Comparison of ENCODE assay signal across 7 mouse cellular contexts in genomic region chr5:137628498-137629305, GRCm38 (mm10). TPM values are rescaled to one million over a fixed set of nuclear protein-coding genes. Genes with fewer than 3 reads are reported as not detected.
A peak's percentile ranks its signal among the peaks of the same experiment; 100 is the strongest.
DNase-seq lines count a peak whose midpoint lies in the region; ATAC-seq and TF ChIP-seq lines count a peak whose summit lies in the region.

Fbxo24 (minus strand) TSS chr5:137629002.
Lrch4 (plus strand) TSS chr5:137629121.
Gm20605 (plus strand) TSS chr5:137629175.

- TF ChIP-seq POLR2A in small intestine, adult 2 months (IDR thresholded peaks at IDR 0.05; ENCODE audit: low read depth, low read length): peak; percentile 88

- no peaks in the 10 kb centered on the region for H3K27me3 ChIP-seq in embryonic facial prominence, embryonic 10.5 days (replicated peaks; ENCODE audit: low read depth, poor library complexity, severe bottlenecking)
- no peaks in the 10 kb centered on the region for H3K27me3 ChIP-seq in intestine, postnatal 0 days (replicated peaks; ENCODE audit: control insufficient read depth, insufficient read depth, low read length)
- no peaks in the 10 kb centered on the region for H3K27me3 ChIP-seq in midbrain, embryonic 12.5 days
- no peaks in the 10 kb centered on the region for H3K27me3 ChIP-seq in small intestine, adult 2 months (ENCODE audit: control insufficient read depth, insufficient read depth, low read length)

- intact Hi-C loops in left cerebral cortex, postnatal 4 days (cut with DNase I): no loop called here

- no peaks in the 10 kb centered on the region for H3K9me3 ChIP-seq in embryonic facial prominence, embryonic 10.5 days
- no peaks in the 10 kb centered on the region for H3K9me3 ChIP-seq in intestine, postnatal 0 days (ENCODE audit: control insufficient read depth)
- H3K9me3 ChIP-seq in midbrain, embryonic 12.5 days: no peaks in the 10 kb centered on the region

- peak; percentile 98 for DNase-seq in adrenal gland, postnatal 10 days
- DNase-seq in embryonic facial prominence, embryonic 10.5 days (ENCODE audit: low spot score): peak; percentile 99
- peak; percentile 100 for DNase-seq in gonadal fat pad, adult 2 months (ENCODE audit: low read depth)
- peak; percentile 100 for DNase-seq in left cerebral cortex, postnatal 4 days

- peak within 1 kb of the TSS; percentile 71 for H3K4me3 ChIP-seq in embryonic facial prominence, embryonic 10.5 days
- peak within 1 kb of the TSS; percentile 73 for H3K4me3 ChIP-seq in intestine, postnatal 0 days (ENCODE audit: low read depth, low read length)
- peak within 1 kb of the TSS; percentile 71 for H3K4me3 ChIP-seq in midbrain, embryonic 12.5 days
- H3K4me3 ChIP-seq in small intestine, adult 2 months (ENCODE audit: low read depth, low read length): peak within 1 kb of the TSS; percentile 73

- H3K4me1 ChIP-seq in embryonic facial prominence, embryonic 10.5 days: peaks cover 60% of the 10 kb centered on the region
- peaks cover 15% of the 10 kb centered on the region for H3K4me1 ChIP-seq in intestine, postnatal 0 days (replicated peaks; ENCODE audit: control insufficient read depth, insufficient read depth, low read length)
- peaks cover 46% of the 10 kb centered on the region for H3K4me1 ChIP-seq in midbrain, embryonic 12.5 days
- H3K4me1 ChIP-seq in small intestine, adult 2 months (ENCODE audit: control insufficient read depth, insufficient read depth, insufficient read length, low read length): peaks cover 12% of the 10 kb centered on the region

- peak within 1 kb of the TSS; percentile 93 for H3K27ac ChIP-seq in embryonic facial prominence, embryonic 10.5 days (replicated peaks)
- peak within 1 kb of the TSS; percentile 93 for H3K27ac ChIP-seq in intestine, postnatal 0 days (ENCODE audit: low read depth, low read length)
- H3K27ac ChIP-seq in midbrain, embryonic 12.5 days (replicated peaks): peak within 1 kb of the TSS; percentile 91
- H3K27ac ChIP-seq in small intestine, adult 2 months (ENCODE audit: insufficient read depth, low read depth, low read length): peak within 1 kb of the TSS; percentile 92

- under 1% methylated on average over 46 of the region's 46 CpGs for WGBS in embryonic facial prominence, embryonic 10.5 days
- WGBS in intestine, postnatal 0 days: under 1% methylated on average over 45 of the region's 46 CpGs
- WGBS in midbrain, embryonic 12.5 days: under 1% methylated on average over 45 of the region's 46 CpGs
- under 1% methylated on average over 46 of the region's 46 CpGs for WGBS in small intestine, adult 2 months

- H3K9ac ChIP-seq in intestine, postnatal 0 days (ENCODE audit: low read depth, low read length): peak within 1 kb of the TSS; percentile 65
- peak within 1 kb of the TSS; percentile 77 for H3K9ac ChIP-seq in midbrain, embryonic 12.5 days (replicated peaks)

- peak within 1 kb of the TSS; percentile 74 for H3K4me2 ChIP-seq in intestine, postnatal 0 days (replicated peaks; ENCODE audit: low read depth)
- H3K4me2 ChIP-seq in midbrain, embryonic 12.5 days (replicated peaks): peak within 1 kb of the TSS; percentile 90

- peaks cover 28% of the 10 kb centered on the region for H3K36me3 ChIP-seq in embryonic facial prominence, embryonic 10.5 days (replicated peaks)
- peaks cover 3% of the 10 kb centered on the region for H3K36me3 ChIP-seq in intestine, postnatal 0 days (ENCODE audit: control insufficient read depth, insufficient read depth)
- H3K36me3 ChIP-seq in midbrain, embryonic 12.5 days: peaks cover 11% of the 10 kb centered on the region
- H3K36me3 ChIP-seq in small intestine, adult 2 months (ENCODE audit: control insufficient read depth, insufficient read depth, low read length): peaks cover 2% of the 10 kb centered on the region

- peak; percentile 92 for ATAC-seq in intestine, postnatal 0 days
- peak; percentile 99 for ATAC-seq in midbrain, embryonic 12.5 days (ENCODE audit: low FRiP score, low read depth)

- peak; percentile 49 for TF ChIP-seq CTCF in intestine, postnatal 0 days (IDR thresholded peaks at IDR 0.05; ENCODE audit: low read depth)
- TF ChIP-seq CTCF in small intestine, adult 2 months (IDR thresholded peaks at IDR 0.05; ENCODE audit: extremely low read depth, insufficient read length, insufficient replicate concordance, low read depth, low read length): no peak

RNA-seq across cellular contexts. Expression of gene Fbxo24, which starts in this region (rescaled TPM):
- 1 to 10 TPM in 1 of 2 experiments, under 1 TPM in 1; 0.51 to 1.2 TPM for total RNA-seq in adrenal gland, postnatal 10 days (2021)
- 0.17 and 0.36 TPM in 2 replicates for polyA plus RNA-seq in embryonic facial prominence, embryonic 10.5 days (2016; fragmentation: Nextera tagmentation; extraction: Ambion mirVana)
- polyA plus RNA-seq in gonadal fat pad, adult 2 months (2012; rRNA removed): 0.63 and 1.1 TPM in 2 replicates
- polyA plus RNA-seq in intestine, postnatal 0 days (2015; fragmentation: Nextera tagmentation; extraction: Ambion mirVana): 0.16 and 0.25 TPM in 2 replicates
- under 1 TPM in 1 of 2 experiments, not detected in 1; 0.20 TPM for total RNA-seq in left cerebral cortex, postnatal 4 days (2021)
- polyA plus RNA-seq in midbrain, embryonic 12.5 days (2016; fragmentation: Nextera tagmentation; extraction: Ambion mirVana): 0.23 and 0.24 TPM in 2 replicates
- 0.08 and 0.19 TPM in 2 replicates for polyA plus RNA-seq in small intestine, adult 2 months (2012; rRNA removed)

RNA-seq across cellular contexts. Expression of gene Lrch4, which starts in this region (rescaled TPM):
- 10 to 100 TPM; 25.0 to 29.9 TPM for total RNA-seq in adrenal gland, postnatal 10 days (2021)
- polyA plus RNA-seq in embryonic facial prominence, embryonic 10.5 days (2016; fragmentation: Nextera tagmentation; extraction: Ambion mirVana): 36.7 and 46.5 TPM in 2 replicates
- polyA plus RNA-seq in gonadal fat pad, adult 2 months (2012; rRNA removed): 39.7 and 53.8 TPM in 2 replicates
- 31.5 and 31.6 TPM in 2 replicates for polyA plus RNA-seq in intestine, postnatal 0 days (2015; fragmentation: Nextera tagmentation; extraction: Ambion mirVana)
- 10 to 100 TPM; 13.7 to 13.9 TPM for total RNA-seq in left cerebral cortex, postnatal 4 days (2021)
- polyA plus RNA-seq in midbrain, embryonic 12.5 days (2016; fragmentation: Nextera tagmentation; extraction: Ambion mirVana): 31.3 and 33.5 TPM in 2 replicates
- polyA plus RNA-seq in small intestine, adult 2 months (2012; rRNA removed): 38.4 and 54.1 TPM in 2 replicates

RNA-seq across cellular contexts. Expression of gene Gm20605, which starts in this region (rescaled TPM):
- 10 to 100 TPM in 1 of 2 experiments, 1 to 10 TPM in 1; 5.7 to 10.6 TPM for total RNA-seq in adrenal gland, postnatal 10 days (2021)
- polyA plus RNA-seq in embryonic facial prominence, embryonic 10.5 days (2016; fragmentation: Nextera tagmentation; extraction: Ambion mirVana): 14.2 and 14.6 TPM in 2 replicates
- polyA plus RNA-seq in gonadal fat pad, adult 2 months (2012; rRNA removed): 21.1 and 26.1 TPM in 2 replicates
- 1.3 and 1.8 TPM in 2 replicates for polyA plus RNA-seq in intestine, postnatal 0 days (2015; fragmentation: Nextera tagmentation; extraction: Ambion mirVana)
- total RNA-seq in left cerebral cortex, postnatal 4 days (2021): 10 to 100 TPM in 1 of 2 experiments, 1 to 10 TPM in 1; 9.9 to 10.2 TPM
- polyA plus RNA-seq in midbrain, embryonic 12.5 days (2016; fragmentation: Nextera tagmentation; extraction: Ambion mirVana): 10.7 and 12.9 TPM in 2 replicates
- 19.1 and 29.0 TPM in 2 replicates for polyA plus RNA-seq in small intestine, adult 2 months (2012; rRNA removed)

Comparison
In these comparisons a context has a peak if more than half of its experiments do, and no peak if none do; other contexts are left out.
1. Peak in every context shown above with its lines: DNase-seq, ATAC-seq, H3K4me3 ChIP-seq and H3K27ac ChIP-seq.